Mouse (Mus musculus): ENCODE measurements around the gene Zfand4. TPM values are rescaled to one million over a fixed set of nuclear protein-coding genes. Genes with fewer than 3 reads are reported as not detected.

Gene Zfand4
- total and polyA plus RNA-seq, 3 experiments = 4.3 to 5.5 TPM; not detected in 1

DNA sequence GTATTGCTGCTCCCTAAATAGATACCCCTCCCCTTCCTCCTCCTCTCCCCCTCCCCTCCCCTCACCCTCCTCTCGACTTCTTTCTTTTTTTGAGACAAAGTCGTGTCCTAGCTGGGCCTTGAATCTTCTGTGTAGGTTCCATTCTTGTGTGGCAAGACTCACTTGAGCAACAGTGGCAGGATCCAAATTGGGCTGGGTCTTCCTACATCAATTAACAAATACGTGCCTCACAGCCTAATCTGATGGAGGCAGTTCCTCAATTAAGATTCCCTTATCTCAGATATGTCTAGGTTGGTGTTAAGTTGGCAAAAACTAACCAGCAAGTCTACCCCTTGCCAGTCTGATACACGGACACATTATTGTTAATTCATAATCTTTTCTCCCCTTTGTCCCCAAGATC lies 11.7 kb downstream of the Zfand4 start:
- no peak overlapping the region for H3K9ac ChIP-seq (ENCODE audit: control insufficient read depth, low read depth, low read length, poor library complexity, severe bottlenecking)
- peaks cover 0 to 18% of the 10 kb centered on the region in 2 experiments; a peak in 2 of 4 replicates for H3K36me3 ChIP-seq (ENCODE audit: control insufficient read depth in 1 of 2, insufficient read depth in 2 of 2, low read length in 2 of 2)
- no peaks in the 10 kb centered on the region for H3K9me3 ChIP-seq (replicated peaks; ENCODE audit: insufficient read depth, low read length)
- peaks cover 11 to 15% of the 10 kb centered on the region in 2 experiments for H3K4me1 ChIP-seq (ENCODE audit: control insufficient read depth in 1 of 2, insufficient read depth in 2 of 2, low read length in 2 of 2)
- no peak overlapping the region for H3K4me3 ChIP-seq (ENCODE audit: control insufficient read depth in 1 of 2, insufficient read depth in 1 of 2, low read depth in 2 of 2, low read length in 2 of 2)
- no peak for DNase-seq (ENCODE audit: low read depth, low spot score)
- no peak overlapping the region for H3K27ac ChIP-seq (ENCODE audit: control insufficient read depth, low read depth, low read length)
- no peaks in the 10 kb centered on the region for H3K27me3 ChIP-seq (ENCODE audit: control insufficient read depth in 1 of 2, insufficient read depth in 2 of 2, low read length in 2 of 2)
- H3K79me2 ChIP-seq (ENCODE audit: control insufficient read depth, insufficient read depth, low read length, poor library complexity) = no peaks in the 10 kb centered on the region
- TF ChIP-seq MXI1 (IDR thresholded peaks at IDR 0.05; ENCODE audit: low read depth, low read length) (no peak), GATA1 (IDR thresholded peaks at IDR 0.05; ENCODE audit: low read depth, low read length) (0 out of 2 replicates have a peak, but pooled peaks have one; percentile 19)

DNA sequence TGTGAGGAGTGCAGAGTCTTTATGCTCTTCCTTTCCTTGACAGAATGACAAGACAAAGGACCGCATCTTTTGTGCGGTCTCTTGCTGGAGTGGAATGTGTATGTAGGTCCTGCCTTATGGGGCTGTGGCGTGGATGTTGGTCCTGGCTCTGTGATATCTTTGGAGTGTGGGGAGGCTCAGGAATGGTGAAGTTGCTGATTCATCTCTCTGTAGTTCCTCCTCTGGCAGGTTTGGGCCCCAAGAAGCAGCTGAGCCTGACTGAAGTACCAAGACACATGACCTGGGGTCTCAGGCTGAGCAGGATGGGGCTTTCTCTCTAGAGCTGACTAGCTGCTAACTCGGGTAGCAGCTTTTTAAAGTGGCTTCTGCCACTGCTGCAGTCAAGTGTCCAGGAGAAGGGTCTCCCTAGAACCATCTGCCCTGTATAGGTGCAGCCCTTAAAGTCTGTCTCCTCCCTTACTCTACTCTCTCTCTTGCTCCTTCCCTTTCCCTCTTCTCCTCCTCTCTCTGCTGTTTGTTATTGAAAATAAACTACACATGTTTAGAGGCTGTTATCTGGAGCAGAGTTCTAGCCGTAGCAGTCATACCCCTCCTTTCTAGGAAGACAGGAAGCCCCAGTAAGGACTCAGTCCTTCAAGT lies 14.8 kb downstream of the Zfand4 start:
- H3K9me3 ChIP-seq (replicated peaks; ENCODE audit: insufficient read depth, low read length) = no peaks in the 10 kb centered on the region
- peaks cover 0 to 20% of the 10 kb centered on the region in 2 experiments; a peak in 2 of 4 replicates for H3K36me3 ChIP-seq (ENCODE audit: control insufficient read depth in 1 of 2, insufficient read depth in 2 of 2, low read length in 2 of 2)
- H3K4me1 ChIP-seq (ENCODE audit: control insufficient read depth in 1 of 2, insufficient read depth in 2 of 2, low read length in 2 of 2) = peaks cover 11 to 20% of the 10 kb centered on the region in 2 experiments
- DNase-seq (ENCODE audit: low read depth, low spot score) = peak; percentile 51
- TF ChIP-seq ETS1 (IDR thresholded peaks at IDR 0.05; ENCODE audit: low read depth, low read length) (0 out of 2 replicates have a peak, but pooled peaks have one; percentile 38), UBTF (IDR thresholded peaks at IDR 0.05; ENCODE audit: borderline replicate concordance, insufficient read depth, low read depth, low read length) (no peak), SIN3A (IDR thresholded peaks at IDR 0.05; ENCODE audit: low read length) (peak; percentile 47; the same call in 1 of the 2 replicates), USF1 (IDR thresholded peaks at IDR 0.05; ENCODE audit: low read depth, low read length) (peak; percentile 39; the same call in 1 of the 2 replicates), EP300 (IDR thresholded peaks at IDR 0.05; ENCODE audit: low read depth in 1 of 2, low read length in 2 of 2) (peak in 1 of 2 experiments; percentile 22; a peak in 2 of 4 replicates)
- H3K4me3 ChIP-seq (ENCODE audit: control insufficient read depth in 1 of 2, insufficient read depth in 1 of 2, low read depth in 2 of 2, low read length in 2 of 2) = no peak overlapping the region
- H3K27ac ChIP-seq (ENCODE audit: control insufficient read depth, low read depth, low read length) = peak overlapping the region; percentile 37
- H3K27me3 ChIP-seq (ENCODE audit: control insufficient read depth in 1 of 2, insufficient read depth in 2 of 2, low read length in 2 of 2) = no peaks in the 10 kb centered on the region
- H3K9ac ChIP-seq (ENCODE audit: control insufficient read depth, low read depth, low read length, poor library complexity, severe bottlenecking) = peak overlapping the region; percentile 31
- no peaks in the 10 kb centered on the region for H3K79me2 ChIP-seq (ENCODE audit: control insufficient read depth, insufficient read depth, low read length, poor library complexity)

DNA sequence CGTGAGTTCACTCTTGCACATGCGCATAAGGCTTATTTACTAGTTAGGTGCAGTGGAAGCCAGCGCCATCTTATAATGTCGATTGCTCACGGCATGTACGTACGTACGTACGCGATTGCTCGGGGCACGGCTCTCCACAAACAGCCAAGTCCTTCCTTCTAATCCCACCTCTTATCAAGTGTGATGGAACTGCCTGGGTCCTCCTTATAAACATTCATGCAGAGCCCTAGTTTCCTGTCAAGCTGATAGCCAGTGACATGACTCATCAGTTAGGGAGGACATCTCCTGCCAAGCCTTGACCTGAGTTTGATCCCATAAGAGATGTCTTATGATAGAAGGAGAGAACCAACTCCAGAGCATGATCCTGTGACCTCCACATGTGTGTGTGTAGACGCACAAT lies 17.0 kb downstream of the Zfand4 start:
- H3K4me1 ChIP-seq (ENCODE audit: control insufficient read depth in 1 of 2, insufficient read depth in 2 of 2, low read length in 2 of 2) = peaks cover 8 to 20% of the 10 kb centered on the region in 2 experiments
- H3K9ac ChIP-seq (ENCODE audit: control insufficient read depth, low read depth, low read length, poor library complexity, severe bottlenecking) = no peak overlapping the region
- H3K27me3 ChIP-seq (ENCODE audit: control insufficient read depth in 1 of 2, insufficient read depth in 2 of 2, low read length in 2 of 2) = no peaks in the 10 kb centered on the region
- peak; percentile 51 for DNase-seq (ENCODE audit: low read depth, low spot score)
- H3K79me2 ChIP-seq (ENCODE audit: control insufficient read depth, insufficient read depth, low read length, poor library complexity) = no peaks in the 10 kb centered on the region
- H3K36me3 ChIP-seq (ENCODE audit: control insufficient read depth in 1 of 2, insufficient read depth in 2 of 2, low read length in 2 of 2) = peaks cover 0 to 17% of the 10 kb centered on the region in 2 experiments; a peak in 2 of 4 replicates
- no peak overlapping the region for H3K4me3 ChIP-seq (ENCODE audit: control insufficient read depth in 1 of 2, insufficient read depth in 1 of 2, low read depth in 2 of 2, low read length in 2 of 2)
- no peak overlapping the region for H3K27ac ChIP-seq (ENCODE audit: control insufficient read depth, low read depth, low read length)
- no peaks in the 10 kb centered on the region for H3K9me3 ChIP-seq (replicated peaks; ENCODE audit: insufficient read depth, low read length)
- TF ChIP-seq MXI1 (IDR thresholded peaks at IDR 0.05; ENCODE audit: low read depth, low read length) = no peak
- no peak for TF ChIP-seq HCFC1 (IDR thresholded peaks at IDR 0.05; ENCODE audit: low read depth, low read length)
- TF ChIP-seq RCOR1 (IDR thresholded peaks at IDR 0.05; ENCODE audit: low read depth, low read length) = no peak
- 0 out of 2 replicates have a peak, but pooled peaks have one; percentile 27 for TF ChIP-seq TAL1 (IDR thresholded peaks at IDR 0.05; ENCODE audit: low read length)
- TF ChIP-seq CHD1 (IDR thresholded peaks at IDR 0.05; ENCODE audit: low read depth, low read length) = no peak
- TF ChIP-seq RAD21 (IDR thresholded peaks at IDR 0.05; ENCODE audit: low read depth, low read length) = no peak
- TF ChIP-seq MEF2A (IDR thresholded peaks at IDR 0.05; ENCODE audit: extremely low read depth, insufficient replicate concordance, low read depth, low read length, poor library complexity, severe bottlenecking) = no peak
- no peak for TF ChIP-seq NRF1 (IDR thresholded peaks at IDR 0.05; ENCODE audit: insufficient read depth, low read depth, low read length, poor library complexity, severe bottlenecking)
- TF ChIP-seq SMC3 (IDR thresholded peaks at IDR 0.05; ENCODE audit: low read depth, low read length) = no peak
- peak; percentile 29; the same call in 1 of the 2 replicates for TF ChIP-seq TCF12 (IDR thresholded peaks at IDR 0.05; ENCODE audit: low read depth, low read length)
- no peak for TF ChIP-seq ZMIZ1 (IDR thresholded peaks at IDR 0.05; ENCODE audit: low read depth, low read length)
- no peak for TF ChIP-seq MYB (IDR thresholded peaks at IDR 0.05; ENCODE audit: low read depth, low read length)
- no peak for TF ChIP-seq JUND (IDR thresholded peaks at IDR 0.05; ENCODE audit: low read depth, low read length)
- no peak for TF ChIP-seq NELFE (IDR thresholded peaks at IDR 0.05; ENCODE audit: low read depth, low read length)
- no peak for TF ChIP-seq TBP (IDR thresholded peaks at IDR 0.05; ENCODE audit: low read depth, low read length)
- no peak for TF ChIP-seq SIN3A (IDR thresholded peaks at IDR 0.05; ENCODE audit: low read length)
- no peak for TF ChIP-seq E2F4 (IDR thresholded peaks at IDR 0.05; ENCODE audit: borderline replicate concordance, low read depth, low read length)
- TF ChIP-seq ZNF384 (IDR thresholded peaks at IDR 0.05; ENCODE audit: low read depth, low read length) = no peak
- peak; percentile 42; the same call in 1 of the 2 replicates for TF ChIP-seq GATA1 (IDR thresholded peaks at IDR 0.05; ENCODE audit: low read depth, low read length)
- no peak for TF ChIP-seq USF1 (IDR thresholded peaks at IDR 0.05; ENCODE audit: low read depth, low read length)
- TF ChIP-seq MAX (IDR thresholded peaks at IDR 0.05; ENCODE audit: low read length) = no peak

All from MEL (cell line).